ENCODE assay signal across 8 mouse cellular contexts in genomic region chr1:39577253-39577705, GRCm38 (mm10). TPM values are rescaled to one million over a fixed set of nuclear protein-coding genes. Genes with fewer than 3 reads are reported as not detected.
DNase-seq lines count a peak whose midpoint lies in the region; ATAC-seq lines count a peak whose summit lies in the region.

Gene Rnf149 (minus strand): TSS chr1:39577405.

- H3K27me3 ChIP-seq in hindbrain, embryonic 10.5 days (ENCODE audit: insufficient read depth, poor library complexity, severe bottlenecking): no peaks in the 10 kb centered on the region

- peaks cover 35% of the 10 kb centered on the region for H3K4me1 ChIP-seq in hindbrain, embryonic 10.5 days (replicated peaks)

- H3K27ac ChIP-seq in hindbrain, embryonic 10.5 days: peak within 1 kb of the TSS; percentile 96

- WGBS in hindbrain, embryonic 10.5 days: under 1% methylated on average over 48 of the region's 49 CpGs

- peak within 1 kb of the TSS; percentile 70 for H3K4me3 ChIP-seq in hindbrain, embryonic 10.5 days

- H3K36me3 ChIP-seq in hindbrain, embryonic 10.5 days: no peaks in the 10 kb centered on the region

- peak; percentile 88 for ATAC-seq in frontal cortex, adult (ENCODE audit: low TSS enrichment)

- DNase-seq in MN1 (ENCODE audit: low spot score): peak; percentile 99
- peak; percentile 93 for DNase-seq in cerebellum, adult 9-10 months
- DNase-seq in hindbrain, embryonic 10.5 days (ENCODE audit: low spot score): peak; percentile 94
- peak; percentile 95 to 98 for DNase-seq in layer of hippocampus, postnatal 10 days (ENCODE audit: low spot score in 2 of 2)
- DNase-seq in lung, postnatal 10 days: peak; percentile 96
- peak; percentile 99 for DNase-seq in ovary, postnatal 36 days (ENCODE audit: low spot score)
- peak; percentile 99 for DNase-seq in thymus, postnatal 25 days

- H3K9me3 ChIP-seq in hindbrain, embryonic 10.5 days: no peaks in the 10 kb centered on the region

RNA-seq across cellular contexts. Expression of gene Rnf149, which starts in this region (rescaled TPM):
- polyA plus RNA-seq in hindbrain, embryonic 10.5 days (2016; fragmentation: Nextera tagmentation; extraction: Ambion mirVana): 21.0 and 27.0 TPM in 2 replicates
- 10 to 100 TPM; 29.6 to 29.8 TPM for total RNA-seq in layer of hippocampus, postnatal 10 days (2021)

Comparison
In these comparisons a context has a peak if more than half of its experiments do, and no peak if none do; other contexts are left out.
1. Peak in every context shown above with its lines: DNase-seq, ATAC-seq, H3K4me3 ChIP-seq and H3K27ac ChIP-seq.